Mouse (Mus musculus): ENCODE measurements at regions not wholly inside any gene's neighbourhood (a gene's known extent, or its start where the extent isn't known, plus 50 kb on each side); places are given as distances from the start of the nearest gene placed in this dataset.

DNA sequence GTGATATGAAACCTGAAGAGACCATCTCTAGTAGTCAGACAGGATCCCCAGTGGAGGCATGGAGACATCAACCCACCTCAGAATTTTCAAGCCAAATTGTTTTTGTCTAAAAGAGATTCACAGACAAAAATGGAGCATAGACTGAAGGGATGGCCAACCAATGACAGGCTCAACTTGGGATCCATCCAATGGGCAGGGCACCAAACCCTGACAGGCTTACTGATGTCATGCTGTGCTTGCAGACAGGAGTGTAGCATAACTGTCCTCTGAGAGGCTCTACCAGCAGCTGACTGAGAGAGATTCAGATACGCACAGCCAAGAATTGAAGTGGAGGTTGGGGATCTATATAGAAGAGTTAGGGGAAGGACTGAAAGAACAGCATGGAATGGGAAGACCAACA is 1461.4 kb upstream of the Adgrl3 start:
- DNase-seq (ENCODE audit: low read depth, low spot score), result no peak

DNA sequence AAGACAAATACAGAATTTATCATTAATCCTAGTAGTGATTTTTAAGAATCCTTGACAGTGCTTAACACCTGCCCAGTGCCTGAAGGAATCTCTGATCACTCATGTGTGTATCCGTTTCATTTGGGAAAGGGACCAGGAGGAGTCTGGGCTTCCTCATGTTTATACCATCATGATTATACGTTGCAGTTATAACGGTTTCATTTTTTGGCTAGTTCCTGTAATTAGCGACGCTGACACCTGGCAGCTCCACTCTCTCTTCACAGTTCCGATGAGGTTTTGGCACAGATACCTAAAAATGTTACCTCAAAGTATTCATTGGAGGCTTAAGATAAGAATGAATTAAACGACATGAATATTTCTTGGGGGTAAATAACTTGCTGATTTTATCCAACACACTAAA is 1431.2 kb upstream of the Adgrl3 start:
- peak; percentile 12 for DNase-seq (ENCODE audit: low read depth, low spot score)
